In genomic region chr13:9239631-9240236, GRCm38 (mm10) we compare ENCODE assay signal across 15 mouse cellular contexts. TPM values are rescaled to one million over a fixed set of nuclear protein-coding genes. Genes with fewer than 3 reads are reported as not detected.
DNase-seq lines count a peak whose midpoint lies in the region; ATAC-seq lines count a peak whose summit lies in the region.
"Had no signal": no experiment of that assay in that cellular context is flagged by ENCODE, and none has a peak within 500 bp of the region (broad histone marks: within the 10 kb centered on the region; RNA-seq: fewer than 3 reads in every experiment).

No protein-coding gene starts in this region.

- DNase-seq in adrenal gland, postnatal 14 days = peak; percentile 41
- no peak for DNase-seq in adrenal gland, adult 18-20 months (ENCODE audit: low spot score in 2 of 2)
- peak; percentile 93 for DNase-seq in brain, adult 2 months (ENCODE audit: low read depth, low spot score)
- DNase-seq in layer of hippocampus, postnatal 10 days (ENCODE audit: low spot score in 2 of 2) = peak; percentile 22 to 28
- peak; percentile 68 to 74 for DNase-seq in right cerebral cortex, postnatal 10 days (ENCODE audit: low spot score in 2 of 2)
- DNase-seq in midbrain, embryonic 11.5 days (ENCODE audit: low spot score, missing footprints) = no peak
- DNase-seq in lung, postnatal 4 days = no peak
- DNase-seq: B cell, adult 2 months; gastrocnemius, postnatal 25 days had no signal

- ATAC-seq in midbrain, embryonic 11.5 days (ENCODE audit: low FRiP score) = no peak
- no peak for ATAC-seq in hindbrain, embryonic 16.5 days
- ATAC-seq: liver, embryonic 12.5 days had no signal

- H3K4me2 ChIP-seq in midbrain, embryonic 11.5 days = no peak overlapping the region
- H3K4me2 ChIP-seq in hindbrain, embryonic 16.5 days (ENCODE audit: low read length) = no peak overlapping the region
- H3K4me2 ChIP-seq: embryonic facial prominence, embryonic 12.5 days; kidney, embryonic 15.5 days; liver, embryonic 12.5 days; neural tube, embryonic 12.5 days had no signal

- no peak overlapping the region for H3K27ac ChIP-seq in midbrain, embryonic 11.5 days (ENCODE audit: low read depth, low read length)
- no peak overlapping the region for H3K27ac ChIP-seq in hindbrain, embryonic 16.5 days (ENCODE audit: low read depth, low read length)
- H3K27ac ChIP-seq: embryonic facial prominence, embryonic 12.5 days; hindbrain, embryonic 10.5 days; kidney, embryonic 15.5 days; liver, embryonic 12.5 days; neural tube, embryonic 12.5 days had no signal

- H3K4me1 ChIP-seq in midbrain, embryonic 11.5 days (ENCODE audit: control insufficient read depth, insufficient read depth, low read length) = no peaks in the 10 kb centered on the region
- H3K4me1 ChIP-seq in hindbrain, embryonic 16.5 days (ENCODE audit: control insufficient read depth, insufficient read depth, low read depth, low read length) = no peaks in the 10 kb centered on the region
- H3K4me1 ChIP-seq: embryonic facial prominence, embryonic 12.5 days; hindbrain, embryonic 10.5 days; kidney, embryonic 15.5 days; neural tube, embryonic 12.5 days had no signal

- no peaks in the 10 kb centered on the region for H3K36me3 ChIP-seq in midbrain, embryonic 11.5 days (ENCODE audit: control insufficient read depth, insufficient read depth, low read length)
- no peaks in the 10 kb centered on the region for H3K36me3 ChIP-seq in hindbrain, embryonic 16.5 days (ENCODE audit: control insufficient read depth, insufficient read depth, low read length)
- H3K36me3 ChIP-seq: embryonic facial prominence, embryonic 12.5 days; hindbrain, embryonic 10.5 days; kidney, embryonic 15.5 days; liver, embryonic 12.5 days; neural tube, embryonic 12.5 days had no signal

- no peak overlapping the region for H3K9ac ChIP-seq in midbrain, embryonic 11.5 days (ENCODE audit: low read length)
- no peak overlapping the region for H3K9ac ChIP-seq in hindbrain, embryonic 16.5 days (ENCODE audit: low read depth, low read length)
- H3K9ac ChIP-seq: embryonic facial prominence, embryonic 12.5 days; kidney, embryonic 15.5 days; liver, embryonic 12.5 days; neural tube, embryonic 12.5 days had no signal

- H3K27me3 ChIP-seq in midbrain, embryonic 11.5 days (ENCODE audit: control insufficient read depth, insufficient read depth, low read length) = no peaks in the 10 kb centered on the region
- no peaks in the 10 kb centered on the region for H3K27me3 ChIP-seq in hindbrain, embryonic 16.5 days (replicated peaks; ENCODE audit: control insufficient read depth, insufficient read depth, low read length)
- H3K27me3 ChIP-seq: embryonic facial prominence, embryonic 12.5 days; kidney, embryonic 15.5 days; liver, embryonic 12.5 days; neural tube, embryonic 12.5 days had no signal

- WGBS in midbrain, embryonic 11.5 days = 91% methylated on average over 12 of the region's 12 CpGs
- 86% methylated on average over 12 of the region's 12 CpGs for WGBS in hindbrain, embryonic 16.5 days

- H3K9me3 ChIP-seq in midbrain, embryonic 11.5 days (ENCODE audit: control insufficient read depth, low read length) = no peaks in the 10 kb centered on the region
- no peaks in the 10 kb centered on the region for H3K9me3 ChIP-seq in hindbrain, embryonic 16.5 days (ENCODE audit: control insufficient read depth, low read length)
- H3K9me3 ChIP-seq: embryonic facial prominence, embryonic 12.5 days; hindbrain, embryonic 10.5 days; kidney, embryonic 15.5 days; liver, embryonic 12.5 days; neural tube, embryonic 12.5 days had no signal

- H3K4me3 ChIP-seq in midbrain, embryonic 11.5 days (ENCODE audit: low read depth, low read length) = no peak overlapping the region
- H3K4me3 ChIP-seq in hindbrain, embryonic 16.5 days (ENCODE audit: low read length) = no peak overlapping the region
- H3K4me3 ChIP-seq: embryonic facial prominence, embryonic 12.5 days; hindbrain, embryonic 10.5 days; kidney, embryonic 15.5 days; liver, embryonic 12.5 days; neural tube, embryonic 12.5 days had no signal

RNA-seq across cellular contexts. Expression of gene Dip2c, which starts 36.6 kb away (rescaled TPM):
- total RNA-seq in adrenal gland, postnatal 14 days (2021) = 18.5 and 19.8 TPM in 2 replicates
- total RNA-seq in adrenal gland, adult 18-20 months (2021) = 10 to 100 TPM; 13.9 to 27.2 TPM
- total RNA-seq in layer of hippocampus, postnatal 10 days (2021) = 10 to 100 TPM; 70.4 to 72.8 TPM
- 7.1 and 8.7 TPM in 2 replicates for polyA plus RNA-seq in midbrain, embryonic 11.5 days (2014; fragmentation: Nextera tagmentation; extraction: Ambion mirVana)
- polyA plus RNA-seq in hindbrain, embryonic 16.5 days (2015; fragmentation: Nextera tagmentation; extraction: Ambion mirVana) = 10.5 and 12.1 TPM in 2 replicates

Comparison
In these comparisons a context has a peak if more than half of its experiments do, and no peak if none do; other contexts are left out.
1. DNase-seq: peak in adrenal gland, postnatal 14 days (single experiment), brain, adult 2 months (single experiment), layer of hippocampus, postnatal 10 days (2 of 2) and right cerebral cortex, postnatal 10 days (2 of 2); none in adrenal gland, adult 18-20 months (0 of 2), midbrain, embryonic 11.5 days (single experiment) and lung, postnatal 4 days (0 of 2).